In genomic region chr6:113437135-113437534, GRCm38 (mm10) we compare ENCODE assay signal across 17 mouse cellular contexts. TPM values are rescaled to one million over a fixed set of nuclear protein-coding genes. Genes with fewer than 3 reads are reported as not detected.
"Had no signal": no experiment of that assay in that cellular context is flagged by ENCODE, and none has a peak within 500 bp of the region (broad histone marks: within the 10 kb centered on the region; RNA-seq: fewer than 3 reads in every experiment).

No protein-coding gene starts in this region.

- H3K27me3 ChIP-seq: stomach, embryonic 15.5 days had no signal

- H3K4me1 ChIP-seq: stomach, embryonic 15.5 days had no signal

- H3K9ac ChIP-seq: neural tube, embryonic 15.5 days; stomach, embryonic 15.5 days had no signal

- H3K36me3 ChIP-seq: neural tube, embryonic 15.5 days; stomach, embryonic 15.5 days had no signal

- DNase-seq: retina, postnatal 1 day; right cerebral cortex, adult 18-20 months; right cerebral cortex, postnatal 14 days; right cerebral cortex, postnatal 25 days; right cerebral cortex, postnatal 4 days; spleen, adult 18-20 months; thymus, adult 18-20 months; thymus, adult 2 months; thymus, postnatal 14 days; thymus, postnatal 25 days; thymus, postnatal 36 days; thymus, postnatal 4 days had no signal

- H3K27ac ChIP-seq: neural tube, embryonic 15.5 days; stomach, embryonic 15.5 days; stomach, postnatal 0 days had no signal

- H3K9me3 ChIP-seq: neural tube, embryonic 15.5 days; stomach, embryonic 15.5 days had no signal

- H3K4me3 ChIP-seq: neural tube, embryonic 15.5 days; stomach, embryonic 15.5 days had no signal

- H3K4me2 ChIP-seq: neural tube, embryonic 15.5 days; stomach, embryonic 15.5 days had no signal

RNA-seq across cellular contexts. Expression of gene Cidec, which starts 1.6 kb away (rescaled TPM):
- total RNA-seq: neutrophil, adult 5-6 weeks had no signal
- polyA plus RNA-seq: neural tube, embryonic 14.5 days; neural tube, embryonic 15.5 days had no signal

RNA-seq across cellular contexts. Expression of gene Il17rc, which starts 34.1 kb away (rescaled TPM):
- total RNA-seq: neutrophil, adult 5-6 weeks had no signal
